Mouse (Mus musculus) forebrain, embryonic 15.5 days (tissue): ENCODE measurements around the gene Pax9. TPM values are rescaled to one million over a fixed set of nuclear protein-coding genes. Genes with fewer than 3 reads are reported as not detected.

Experiments
- ATAC-seq: fragments of 200-750 bp; cut with Nextera tagmentation; replicated peaks from 2 replicates; pipeline ENCODE4 v1.8.0; 2017; ENCODE audit warnings: mild to moderate bottlenecking, moderate TSS enrichment, moderate library complexity
- H3K27ac ChIP-seq: fragments of 300-500 bp; sonication (generic); replicated peaks from 2 replicates; pipeline ENCODE4 v1.5.1; 2015; ENCODE audit warnings: mild to moderate bottlenecking, inconsistent platforms
- H3K27me3 ChIP-seq: fragments of 300-500 bp; sonication (generic); 2 replicates; pipeline ENCODE4 v1.6.1; 2015; ENCODE audit warnings: inconsistent platforms
- H3K36me3 ChIP-seq: fragments of 300-500 bp; sonication (generic); 2 replicates; pipeline ENCODE4 v1.6.1; 2015; ENCODE audit warnings: mild to moderate bottlenecking, inconsistent platforms
- H3K4me1 ChIP-seq: fragments of 300-500 bp; sonication (generic); 2 replicates; pipeline ENCODE4 v1.6.1; 2015; ENCODE audit warnings: inconsistent platforms
- H3K4me2 ChIP-seq: fragments of 300-500 bp; sonication (generic); replicated peaks from 2 replicates; pipeline ENCODE4 v1.6.1; 2015; ENCODE audit warnings: mild to moderate bottlenecking, inconsistent platforms
- H3K4me3 ChIP-seq: fragments of 300-500 bp; sonication (generic); 2 replicates; pipeline ENCODE4 v1.5.1; 2015; ENCODE audit warnings: mild to moderate bottlenecking, inconsistent platforms
- H3K9ac ChIP-seq: fragments of 300-500 bp; sonication (generic); replicated peaks from 2 replicates; pipeline ENCODE4 v1.6.1; 2015; ENCODE audit warnings: mild to moderate bottlenecking, inconsistent platforms
- H3K9me3 ChIP-seq: fragments of 300-500 bp; sonication (generic); 2 replicates; pipeline ENCODE4 v1.6.1; 2016; ENCODE audit warnings: inconsistent platforms
- WGBS: fragments of 180-500 bp; shearing (Covaris S2); methylation state at CpG from one replicate; pipeline ENCODE4 v1.1.7; 2015; ENCODE audit warnings: mixed read lengths; 5-methylcytosine and 5-hydroxymethylcytosine counted together
- polyA plus RNA-seq: library from polyadenylated mRNA; unstranded; fragments of >200 nt; fragmentation: Nextera tagmentation; extraction: Ambion mirVana; gene quantifications from 2 replicates; pipeline ENCODE4 v1.2.1, GENCODE M21; 2015

Pax9 gene
- polyA plus RNA-seq, 1 experiment from 2014 or later: not detected

DNA sequence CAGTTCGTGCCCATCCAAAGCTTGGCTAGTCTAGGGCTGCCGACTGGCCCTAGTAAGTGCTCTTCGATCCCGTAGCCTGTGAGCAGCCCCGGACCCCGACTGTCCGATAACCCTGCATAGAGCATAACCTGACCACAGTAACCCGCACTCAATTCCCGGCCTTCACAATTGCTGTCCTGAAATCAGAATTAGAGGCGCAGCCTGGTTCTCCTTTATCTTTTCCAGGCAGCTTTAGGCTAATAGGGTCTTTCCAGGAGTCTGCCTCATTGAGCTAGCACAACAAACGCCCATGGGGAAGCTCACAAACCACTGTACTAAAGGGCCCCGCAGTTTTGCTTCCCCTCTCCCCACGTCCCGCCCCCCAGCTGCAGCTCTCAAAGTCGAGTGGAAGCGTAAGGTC, 1.2 kb upstream of the Pax9 start:
- no peak for ATAC-seq
- Histone ChIP-seq H3K27ac (no peak overlapping the region), H3K4me3 (no peak overlapping the region), H3K9ac (no peak overlapping the region), H3K9me3 (no peaks in the 10 kb centered on the region; the same call in 1 of the 2 replicates), H3K27me3 (peaks cover 99% of the 10 kb centered on the region), H3K36me3 (no peaks in the 10 kb centered on the region), H3K4me2 (no peak overlapping the region), H3K4me1 (peaks cover 8% of the 10 kb centered on the region)
- WGBS: 1% methylated on average over 16 of the region's 16 CpGs

GRCm38 (mm10) chr12:56691001-56691400, 566 bp upstream of the Pax9 start:
- WGBS: under 1% methylated on average over 12 of the region's 12 CpGs

GRCm38 (mm10) chr12:56692536-56692935, 969 bp downstream of the Pax9 start:
- WGBS: 2% methylated on average over 19 of the region's 19 CpGs
- Histone ChIP-seq H3K4me1 (peaks cover 26% of the 10 kb centered on the region), H3K4me3 (no peak overlapping the region), H3K27ac (no peak overlapping the region), H3K27me3 (peaks cover 100% of the 10 kb centered on the region), H3K36me3 (no peaks in the 10 kb centered on the region), H3K9me3 (no peaks in the 10 kb centered on the region; the same call in 1 of the 2 replicates), H3K4me2 (no peak overlapping the region), H3K9ac (no peak overlapping the region)
- no peak for ATAC-seq

More at GRCm38 (mm10) chr12:56691001-56691400, 566 bp upstream of the Pax9 start:
- Histone ChIP-seq H3K27me3 (peaks cover 99% of the 10 kb centered on the region), H3K4me2 (no peak overlapping the region), H3K4me1 (peaks cover 14% of the 10 kb centered on the region), H3K9me3 (no peaks in the 10 kb centered on the region; the same call in 1 of the 2 replicates), H3K36me3 (no peaks in the 10 kb centered on the region), H3K27ac (no peak overlapping the region), H3K4me3 (0 out of 2 replicates have a peak overlapping the region, but pooled peaks have one; percentile 0), H3K9ac (no peak overlapping the region)
- no peak for ATAC-seq

GRCm38 (mm10) chr12:56693411-56694098, 2.0 kb downstream of the Pax9 start:
- 4% methylated on average over 14 of the region's 14 CpGs for WGBS
- Histone ChIP-seq H3K36me3 (no peaks in the 10 kb centered on the region), H3K9ac (no peak overlapping the region), H3K9me3 (no peaks in the 10 kb centered on the region), H3K4me2 (no peak overlapping the region), H3K4me1 (peaks cover 26% of the 10 kb centered on the region), H3K4me3 (no peak overlapping the region), H3K27ac (no peak overlapping the region), H3K27me3 (peaks cover 98% of the 10 kb centered on the region)
- no peak for ATAC-seq

- Histone ChIP-seq H3K9me3 (no peaks in the 10 kb centered on the region), H3K27me3 (peaks cover 96% of the 10 kb centered on the region), H3K4me2 (no peak overlapping the region), H3K4me3 (no peak overlapping the region), H3K9ac (no peak overlapping the region), H3K27ac (no peak overlapping the region), H3K36me3 (no peaks in the 10 kb centered on the region), H3K4me1 (peaks cover 26% of the 10 kb centered on the region)
- 2% methylated on average over 14 of the region's 14 CpGs for WGBS
- no peak for ATAC-seq
Measured at GRCm38 (mm10) chr12:56694361-56694760, 2.8 kb downstream of the Pax9 start.

- Histone ChIP-seq H3K27ac (no peak overlapping the region), H3K36me3 (no peaks in the 10 kb centered on the region), H3K4me2 (peak overlapping the region; percentile 35), H3K4me3 (0 out of 2 replicates have a peak overlapping the region, but pooled peaks have one; percentile 26), H3K4me1 (peaks cover 26% of the 10 kb centered on the region), H3K9me3 (no peaks in the 10 kb centered on the region), H3K9ac (no peak overlapping the region), H3K27me3 (peaks cover 96% of the 10 kb centered on the region)
- under 1% methylated on average over 11 of the region's 11 CpGs for WGBS
- peak; percentile 9; the same call in 1 of the 2 replicates for ATAC-seq
Measured at GRCm38 (mm10) chr12:56694936-56695335, 3.4 kb downstream of the Pax9 start.

DNA sequence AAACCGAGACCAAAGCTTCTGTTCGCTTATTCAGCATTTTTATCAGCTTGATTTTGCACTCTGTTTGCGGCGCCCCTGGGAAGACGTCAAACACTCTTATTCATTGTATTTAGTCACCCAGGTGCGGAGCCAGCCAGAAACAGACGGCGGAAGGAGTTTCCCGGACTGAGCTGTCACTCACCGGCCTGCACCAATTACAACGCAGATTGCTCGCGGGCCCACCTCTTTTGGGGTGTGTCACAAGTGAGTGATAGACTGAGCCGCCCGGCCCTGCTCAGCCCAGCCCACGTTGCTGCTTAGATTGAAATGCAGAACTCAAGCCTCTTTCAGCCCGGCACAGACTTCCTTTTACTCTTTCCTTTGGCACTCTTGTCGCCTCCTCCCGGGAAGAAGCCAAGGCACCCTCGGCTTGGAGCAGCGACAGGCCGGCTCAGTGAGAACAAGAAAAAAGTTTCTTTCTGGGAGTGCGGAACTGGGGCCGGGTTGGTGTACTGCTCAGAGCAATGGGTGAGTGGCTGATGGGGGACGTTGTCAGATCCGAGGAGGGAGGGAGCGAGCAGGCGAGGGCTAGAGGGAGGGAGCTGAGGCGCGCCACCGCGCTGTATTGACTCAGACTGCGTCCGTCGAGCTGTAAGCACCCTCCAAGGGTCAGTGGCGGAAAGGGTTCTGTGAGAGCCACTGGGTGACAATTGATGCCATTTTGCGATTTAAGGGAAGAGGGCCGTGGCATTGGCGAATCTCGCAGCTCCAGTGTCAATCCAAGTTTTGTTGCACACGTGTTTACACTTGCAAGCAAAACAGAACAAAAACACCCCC, 4.0 kb downstream of the Pax9 start:
- Histone ChIP-seq H3K27me3 (peaks cover 96% of the 10 kb centered on the region), H3K36me3 (no peaks in the 10 kb centered on the region), H3K4me1 (peaks cover 26% of the 10 kb centered on the region), H3K4me3 (peak overlapping the region; percentile 26), H3K9me3 (no peaks in the 10 kb centered on the region), H3K27ac (no peak overlapping the region), H3K9ac (no peak overlapping the region), H3K4me2 (peak overlapping the region; percentile 35)
- peak; percentile 96 for ATAC-seq
- 1% methylated on average over 41 of the region's 41 CpGs for WGBS

DNA sequence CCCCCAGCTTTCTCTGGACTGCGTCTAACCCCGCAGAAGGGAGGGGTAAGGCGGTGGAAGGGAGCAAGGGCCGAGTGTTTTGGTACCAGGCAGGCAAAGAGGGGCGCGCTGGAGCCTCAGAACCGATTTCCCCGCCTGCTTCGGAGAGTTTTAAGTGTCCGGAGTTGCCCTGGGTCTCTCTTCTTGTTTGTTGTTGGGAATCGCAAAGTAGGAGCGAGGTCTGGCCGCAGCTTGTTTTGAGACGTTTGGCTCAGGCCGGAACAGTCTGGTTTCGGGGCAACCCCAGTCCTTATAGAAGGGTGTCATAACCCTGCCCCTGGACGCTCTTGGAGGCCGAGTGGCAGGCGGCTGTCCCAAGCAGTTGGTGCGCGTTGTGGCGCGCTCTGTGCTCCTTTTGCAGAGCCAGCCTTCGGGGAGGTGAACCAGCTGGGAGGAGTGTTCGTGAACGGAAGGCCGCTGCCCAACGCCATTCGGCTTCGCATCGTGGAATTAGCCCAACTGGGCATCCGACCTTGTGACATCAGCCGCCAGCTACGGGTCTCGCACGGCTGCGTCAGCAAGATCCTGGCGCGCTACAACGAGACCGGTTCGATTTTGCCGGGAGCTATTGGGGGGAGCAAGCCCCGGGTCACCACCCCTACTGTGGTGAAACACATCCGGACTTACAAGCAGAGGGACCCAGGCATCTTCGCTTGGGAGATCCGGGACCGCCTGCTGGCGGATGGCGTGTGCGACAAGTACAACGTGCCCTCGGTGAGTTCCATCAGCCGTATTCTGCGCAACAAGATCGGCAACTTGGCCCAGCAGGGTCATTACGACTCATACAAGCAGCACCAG, 4.8 kb downstream of the Pax9 start:
- peak overlapping the region; percentile 26; the same call in 1 of the 2 replicates for H3K4me3 ChIP-seq
- no peaks in the 10 kb centered on the region for H3K9me3 ChIP-seq
- no peak overlapping the region for H3K27ac ChIP-seq
- WGBS: under 1% methylated on average over 57 of the region's 57 CpGs
- H3K36me3 ChIP-seq: no peaks in the 10 kb centered on the region
- H3K9ac ChIP-seq: no peak overlapping the region
- H3K4me1 ChIP-seq: peaks cover 24% of the 10 kb centered on the region
- peak overlapping the region; percentile 35; the same call in 1 of the 2 replicates for H3K4me2 ChIP-seq
- peaks cover 96% of the 10 kb centered on the region for H3K27me3 ChIP-seq
- ATAC-seq: no peak

GRCm38 (mm10) chr12:56697011-56697740, 5.6 kb downstream of the Pax9 start:
- Histone ChIP-seq H3K4me1 (peaks cover 22% of the 10 kb centered on the region), H3K27me3 (peaks cover 91% of the 10 kb centered on the region), H3K9ac (no peak overlapping the region), H3K27ac (no peak overlapping the region), H3K36me3 (no peaks in the 10 kb centered on the region), H3K4me3 (no peak overlapping the region), H3K9me3 (no peaks in the 10 kb centered on the region), H3K4me2 (no peak overlapping the region)
- no peak for ATAC-seq
- under 1% methylated on average over 36 of the region's 36 CpGs for WGBS

DNA sequence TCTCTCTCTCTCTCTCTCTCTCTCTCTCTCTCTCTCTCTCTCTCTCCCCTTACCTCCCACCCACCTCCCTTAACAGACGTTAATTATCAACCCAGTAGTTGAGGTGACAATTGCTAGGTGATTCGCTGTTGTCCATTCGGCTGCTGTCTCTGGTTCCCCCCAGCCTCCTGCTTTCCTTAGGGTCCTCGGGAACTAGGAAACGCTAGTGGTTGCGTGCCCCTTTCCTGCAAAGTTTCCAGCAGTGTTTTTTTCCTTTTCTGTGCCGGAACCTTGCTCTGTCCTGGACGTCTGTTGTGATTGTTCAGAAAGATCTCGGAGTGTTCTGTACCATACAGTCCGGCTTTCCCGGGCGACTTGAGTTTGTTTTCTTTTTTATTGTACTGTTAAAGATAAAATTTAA, 6.2 kb downstream of the Pax9 start:
- WGBS: 2% methylated on average over 12 of the region's 12 CpGs
- H3K4me3 ChIP-seq: no peak overlapping the region

More for the DNA sequence above, 6.2 kb downstream of the Pax9 start:
- peaks cover 91% of the 10 kb centered on the region for H3K27me3 ChIP-seq
- ATAC-seq: no peak
- H3K4me1 ChIP-seq: peaks cover 22% of the 10 kb centered on the region
- H3K4me2 ChIP-seq: no peak overlapping the region
- no peaks in the 10 kb centered on the region for H3K9me3 ChIP-seq
- no peak overlapping the region for H3K27ac ChIP-seq
- H3K36me3 ChIP-seq: no peaks in the 10 kb centered on the region
- H3K9ac ChIP-seq: no peak overlapping the region
